Mouse (Mus musculus) embryonic facial prominence, embryonic 15.5 days (tissue): ENCODE results near the gene Lrp5. TPM values are rescaled to one million over a fixed set of nuclear protein-coding genes. Genes with fewer than 3 reads are reported as not detected.
A peak's percentile ranks its signal among the peaks of the same experiment; 100 is the strongest.

Experiments used
- ATAC-seq: fragments of 200-750 bp; cut with Nextera tagmentation; 2 replicates; pipeline ENCODE4 v1.8.0; 2017; ENCODE audit warnings: low read depth, moderate TSS enrichment; ENCODE audit not compliant: insufficient number of reproducible peaks, low FRiP score, low TSS enrichment
- H3K27ac ChIP-seq: fragments of 300-500 bp; sonication (generic); replicated peaks from 2 replicates; pipeline ENCODE4 v1.5.1; 2015; ENCODE audit warnings: mild to moderate bottlenecking, inconsistent platforms
- H3K27me3 ChIP-seq: fragments of 300-500 bp; sonication (generic); 2 replicates; pipeline ENCODE4 v1.6.1; 2015; ENCODE audit warnings: inconsistent platforms
- H3K36me3 ChIP-seq: fragments of 300-500 bp; sonication (generic); 2 replicates; pipeline ENCODE4 v1.6.1; 2015; ENCODE audit warnings: mild to moderate bottlenecking, inconsistent platforms
- H3K4me1 ChIP-seq: fragments of 300-500 bp; sonication (generic); 2 replicates; pipeline ENCODE4 v1.6.1; 2015; ENCODE audit warnings: inconsistent platforms
- H3K4me2 ChIP-seq: fragments of 300-500 bp; sonication (generic); replicated peaks from 2 replicates; pipeline ENCODE4 v1.6.1; 2015; ENCODE audit warnings: mild to moderate bottlenecking, inconsistent platforms
- H3K4me3 ChIP-seq: fragments of 300-500 bp; sonication (generic); replicated peaks from 2 replicates; pipeline ENCODE4 v1.5.1; 2015; ENCODE audit warnings: mild to moderate bottlenecking, inconsistent platforms
- H3K9ac ChIP-seq: fragments of 300-500 bp; sonication (generic); 2 replicates; pipeline ENCODE4 v1.6.1; 2015; ENCODE audit warnings: inconsistent platforms
- H3K9me3 ChIP-seq: fragments of 300-500 bp; sonication (generic); replicated peaks from 2 replicates; pipeline ENCODE4 v1.6.1; 2016; ENCODE audit warnings: inconsistent platforms
- WGBS: fragments of 180-500 bp; shearing (Covaris S2); methylation state at CpG from one replicate; pipeline ENCODE4 v1.1.7; 2015; 5-methylcytosine and 5-hydroxymethylcytosine counted together
- polyA plus RNA-seq: library from polyadenylated mRNA; unstranded; fragments of >200 nt; fragmentation: Nextera tagmentation; extraction: Ambion mirVana; gene quantifications from 2 replicates; pipeline ENCODE4 v1.2.1, GENCODE M21; 2015

Lrp5 gene
- polyA plus RNA-seq, 1 experiment from 2014 or later, result 8.6 TPM

DNA sequence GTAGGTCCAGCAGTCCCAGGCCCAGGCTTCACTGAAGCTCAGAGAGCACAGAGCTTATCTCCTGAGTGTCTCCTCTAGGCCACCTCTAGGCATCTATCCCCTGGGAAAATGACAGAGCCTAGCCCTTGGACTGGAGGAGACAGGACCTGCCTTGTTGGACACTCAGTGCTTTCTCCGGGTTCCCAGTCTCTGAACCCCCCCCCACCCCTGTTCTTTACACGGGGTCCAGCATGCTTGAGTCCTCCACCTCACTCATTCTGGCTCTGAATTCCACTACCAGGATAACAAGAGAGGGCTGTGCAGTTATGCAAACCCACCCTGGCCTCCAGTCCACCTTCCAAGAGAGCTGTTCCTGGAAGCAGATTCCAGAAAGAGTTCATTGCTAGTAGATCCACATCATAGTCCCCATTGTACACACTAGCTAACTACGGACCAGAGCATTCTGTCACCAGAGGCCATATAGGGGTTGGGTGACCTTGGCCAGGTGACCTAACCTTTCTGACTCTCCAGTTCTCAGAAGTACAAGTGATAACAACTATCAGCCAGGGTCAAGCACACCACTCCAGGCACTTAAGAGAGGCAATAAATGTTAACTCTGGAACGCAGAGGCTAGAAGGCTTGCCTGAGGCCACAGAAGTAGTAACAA, 109.0 kb downstream of the Lrp5 start:
- Histone ChIP-seq H3K36me3 (no peaks in the 10 kb centered on the region), H3K4me1 (peaks cover 22% of the 10 kb centered on the region), H3K9ac (no peak overlapping the region), H3K4me2 (no peak overlapping the region), H3K27ac (no peak overlapping the region), H3K9me3 (no peaks in the 10 kb centered on the region), H3K27me3 (no peaks in the 10 kb centered on the region), H3K4me3 (no peak overlapping the region)
- 87% methylated on average over 4 of the region's 4 CpGs for WGBS
- no peak for ATAC-seq

GRCm38 (mm10) chr19:3576451-3577264, 109.7 kb downstream of the Lrp5 start:
- H3K9ac ChIP-seq, result no peak overlapping the region
- no peak for ATAC-seq

DNA sequence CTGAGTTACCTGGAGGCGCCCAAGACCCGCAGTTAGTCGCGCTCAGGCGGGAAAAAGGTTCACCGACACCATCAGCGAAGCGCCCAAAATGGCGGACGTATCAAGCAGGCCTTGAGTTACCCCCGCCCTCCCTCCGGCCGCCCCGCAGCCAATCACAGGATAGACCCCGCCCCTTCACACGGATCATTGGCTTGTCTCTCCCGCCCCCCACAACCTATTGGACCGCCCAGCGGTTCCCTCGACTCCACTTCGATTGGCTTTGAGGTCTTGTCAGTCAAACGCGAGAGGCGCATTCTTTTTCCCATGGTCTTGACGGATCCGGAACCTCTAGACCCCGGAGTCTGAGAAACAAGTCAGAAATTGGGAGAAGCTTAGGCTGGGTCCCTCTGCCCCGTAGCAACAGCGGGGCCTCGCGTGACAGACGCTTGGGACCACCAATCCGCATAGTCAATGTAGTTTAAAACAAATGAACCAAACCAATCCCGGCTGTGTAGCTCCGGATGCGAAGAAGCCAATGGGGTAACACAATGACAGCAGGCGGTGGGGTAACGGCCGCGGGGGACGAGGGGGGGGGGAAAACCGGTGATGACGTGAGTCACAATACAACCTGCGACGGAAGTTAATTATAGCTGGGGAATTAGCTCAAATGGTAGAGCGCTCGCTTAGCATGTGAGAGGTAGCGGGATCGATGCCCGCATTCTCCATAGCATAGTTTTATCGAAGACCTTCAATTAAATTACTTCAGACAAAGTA, 110.6 kb downstream of the Lrp5 start, which contains the start of gene Ppp6r3:
Ppp6r3 (minus strand) TSS at position 118 of the 753 bp plus-strand sequence.
- Histone ChIP-seq H3K4me3 (peak within 1 kb of the TSS; percentile 78), H3K9me3 (no peaks in the 10 kb centered on the region)
- ATAC-seq, result peak; percentile 98

More at GRCm38 (mm10) chr19:3576451-3577264, 109.7 kb downstream of the Lrp5 start:
- H3K4me2 ChIP-seq, result peak overlapping the region; percentile 74
- H3K27me3 ChIP-seq, result no peaks in the 10 kb centered on the region
- H3K36me3 ChIP-seq, result no peaks in the 10 kb centered on the region
- peak overlapping the region; percentile 95 for H3K27ac ChIP-seq
- WGBS, result 70% methylated on average over 5 of the region's 5 CpGs
- peaks cover 21% of the 10 kb centered on the region for H3K4me1 ChIP-seq
- H3K4me3 ChIP-seq, result peak overlapping the region; percentile 78
- no peaks in the 10 kb centered on the region for H3K9me3 ChIP-seq

GRCm38 (mm10) chr19:3575276-3575631, 111.1 kb downstream of the Lrp5 start:
- Histone ChIP-seq H3K9ac (peak overlapping the region; percentile 59), H3K9me3 (no peaks in the 10 kb centered on the region), H3K4me3 (peak overlapping the region; percentile 78), H3K27ac (peak overlapping the region; percentile 95), H3K4me2 (peak overlapping the region; percentile 74), H3K27me3 (no peaks in the 10 kb centered on the region), H3K36me3 (no peaks in the 10 kb centered on the region), H3K4me1 (peaks cover 21% of the 10 kb centered on the region)
- ATAC-seq, result peak; percentile 30; the same call in 1 of the 2 replicates
- under 1% methylated on average over 44 of the region's 50 CpGs for WGBS

More for the DNA sequence above, 110.6 kb downstream of the Lrp5 start, which contains the start of gene Ppp6r3:
- Histone ChIP-seq H3K36me3 (no peaks in the 10 kb centered on the region), H3K27me3 (no peaks in the 10 kb centered on the region), H3K4me1 (peaks cover 21% of the 10 kb centered on the region), H3K27ac (peak within 1 kb of the TSS; percentile 95), H3K9ac (peak within 1 kb of the TSS; percentile 59), H3K4me2 (peak within 1 kb of the TSS; percentile 74)
- under 1% methylated on average over 50 of the region's 51 CpGs for WGBS

- Histone ChIP-seq H3K4me2 (peak overlapping the region; percentile 74), H3K4me3 (peak overlapping the region; percentile 78), H3K9me3 (no peaks in the 10 kb centered on the region), H3K27me3 (no peaks in the 10 kb centered on the region), H3K27ac (peak overlapping the region; percentile 95; the same call in 1 of the 2 replicates), H3K9ac (peak overlapping the region; percentile 59), H3K36me3 (no peaks in the 10 kb centered on the region), H3K4me1 (peaks cover 21% of the 10 kb centered on the region)
- no peak for ATAC-seq
- 1% methylated on average over 9 of the region's 9 CpGs for WGBS
Measured at GRCm38 (mm10) chr19:3574593-3575094, 111.7 kb downstream of the Lrp5 start.

DNA sequence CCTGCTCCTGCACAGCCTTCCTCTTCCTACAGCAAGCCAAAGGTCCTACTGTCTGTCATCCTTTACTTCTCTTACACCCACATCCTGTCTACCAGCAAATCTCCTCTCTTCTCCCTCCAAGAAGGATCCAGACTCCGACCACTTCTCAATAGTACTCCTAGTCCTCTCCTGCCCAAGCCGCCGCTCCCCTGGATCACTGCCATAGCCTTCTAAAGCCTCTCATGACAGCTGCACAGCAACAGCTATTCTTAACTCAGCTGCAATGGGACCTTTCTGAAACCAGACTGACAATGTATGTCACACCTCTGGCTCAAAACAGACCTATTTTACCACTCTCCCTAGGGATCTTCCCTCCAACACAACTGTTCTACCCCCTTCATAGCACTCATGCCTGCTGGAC, 122.1 kb downstream of the Lrp5 start:
- H3K4me3 ChIP-seq, result no peak overlapping the region
- WGBS, result 78% methylated on average over 3 of the region's 3 CpGs
- H3K4me2 ChIP-seq, result no peak overlapping the region
- H3K9ac ChIP-seq, result no peak overlapping the region
- H3K36me3 ChIP-seq, result no peaks in the 10 kb centered on the region; the same call in 1 of the 2 replicates
- no peaks in the 10 kb centered on the region for H3K9me3 ChIP-seq
- H3K4me1 ChIP-seq, result no peaks in the 10 kb centered on the region
- ATAC-seq, result 0 out of 2 replicates have a peak, but pooled peaks have one; percentile 19
- H3K27me3 ChIP-seq, result no peaks in the 10 kb centered on the region
- no peak overlapping the region for H3K27ac ChIP-seq

- Histone ChIP-seq H3K4me3 (no peak overlapping the region), H3K27me3 (no peaks in the 10 kb centered on the region), H3K9me3 (no peaks in the 10 kb centered on the region), H3K9ac (no peak overlapping the region), H3K27ac (no peak overlapping the region), H3K36me3 (no peaks in the 10 kb centered on the region; the same call in 1 of the 2 replicates), H3K4me2 (no peak overlapping the region), H3K4me1 (no peaks in the 10 kb centered on the region)
- ATAC-seq, result no peak
- WGBS, result 77% methylated on average over 6 of the region's 6 CpGs
Measured at GRCm38 (mm10) chr19:3562752-3563151, 123.6 kb downstream of the Lrp5 start.

GRCm38 (mm10) chr19:3562298-3562697, 124.1 kb downstream of the Lrp5 start:
- H3K4me3 ChIP-seq, result no peak overlapping the region
- no peak for ATAC-seq
- H3K4me1 ChIP-seq, result no peaks in the 10 kb centered on the region
- 93% methylated on average over 2 of the region's 2 CpGs for WGBS
- no peak overlapping the region for H3K27ac ChIP-seq
- H3K9me3 ChIP-seq, result no peaks in the 10 kb centered on the region
- H3K9ac ChIP-seq, result no peak overlapping the region
- no peak overlapping the region for H3K4me2 ChIP-seq
- H3K27me3 ChIP-seq, result no peaks in the 10 kb centered on the region
- H3K36me3 ChIP-seq, result no peaks in the 10 kb centered on the region; the same call in 1 of the 2 replicates

DNA sequence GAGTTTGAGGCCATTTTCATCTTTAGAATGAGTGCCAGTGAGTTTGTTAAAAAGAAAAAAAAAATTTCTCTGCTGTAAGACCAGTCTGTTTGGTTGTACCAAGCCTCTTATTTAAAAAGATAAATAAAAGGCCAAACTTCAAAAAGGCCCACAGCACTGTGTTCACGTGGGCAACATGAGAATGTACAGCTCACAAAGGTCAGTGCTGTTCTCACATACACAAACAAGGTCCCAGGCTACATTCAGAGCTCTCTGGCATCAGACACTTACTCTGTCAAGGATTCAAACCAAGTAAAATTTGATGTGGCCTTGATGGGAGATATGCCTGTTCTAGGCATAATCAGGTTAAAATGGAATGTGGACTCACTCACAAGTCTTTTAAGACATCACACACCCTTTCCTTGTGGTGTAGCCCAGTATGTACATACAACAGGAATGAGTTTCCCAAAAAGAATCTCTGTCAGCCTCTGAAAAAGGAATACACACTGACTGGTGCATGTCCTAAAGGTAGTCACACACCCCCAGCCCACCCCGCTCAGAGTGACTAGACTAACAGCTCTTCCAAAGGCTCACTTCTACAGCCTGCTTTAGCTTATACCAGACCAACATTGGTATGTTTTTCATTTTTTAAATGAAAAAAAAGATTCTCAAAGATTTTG, 130.1 kb downstream of the Lrp5 start:
- no peak for ATAC-seq
- Histone ChIP-seq H3K4me3 (no peak overlapping the region), H3K4me1 (no peaks in the 10 kb centered on the region), H3K9ac (no peak overlapping the region), H3K4me2 (no peak overlapping the region), H3K9me3 (no peaks in the 10 kb centered on the region), H3K36me3 (no peaks in the 10 kb centered on the region; the same call in 1 of the 2 replicates), H3K27ac (no peak overlapping the region), H3K27me3 (no peaks in the 10 kb centered on the region)
- WGBS, result 84% methylated on average over 2 of the region's 2 CpGs

- Histone ChIP-seq H3K9me3 (no peaks in the 10 kb centered on the region), H3K4me2 (no peak overlapping the region), H3K4me3 (no peak overlapping the region), H3K27ac (no peak overlapping the region), H3K36me3 (no peaks in the 10 kb centered on the region), H3K9ac (no peak overlapping the region), H3K4me1 (no peaks in the 10 kb centered on the region), H3K27me3 (no peaks in the 10 kb centered on the region)
- no peak for ATAC-seq
- WGBS, result 93% methylated on average over 8 of the region's 8 CpGs
Measured at GRCm38 (mm10) chr19:3554785-3555184, 131.6 kb downstream of the Lrp5 start.
